Mouse (Mus musculus) embryonic fibroblast, embryonic 13.5 days (primary cell): ENCODE results near the gene Dhx57.

ENCODE experiments used
- CTCF ChIP-seq: IDR thresholded peaks from 2 replicates; pipeline ENCODE4 v1.5.1; 2011; ENCODE audit warnings: mild to moderate bottlenecking, control low read depth, low read length, moderate library complexity, borderline replicate concordance; ENCODE audit not compliant: insufficient read depth
- POLR2A ChIP-seq: IDR thresholded peaks from 2 replicates; pipeline ENCODE4 v1.6.1; 2011; ENCODE audit warnings: low read depth, mild to moderate bottlenecking, control low read depth, low read length, moderate library complexity

DNA sequence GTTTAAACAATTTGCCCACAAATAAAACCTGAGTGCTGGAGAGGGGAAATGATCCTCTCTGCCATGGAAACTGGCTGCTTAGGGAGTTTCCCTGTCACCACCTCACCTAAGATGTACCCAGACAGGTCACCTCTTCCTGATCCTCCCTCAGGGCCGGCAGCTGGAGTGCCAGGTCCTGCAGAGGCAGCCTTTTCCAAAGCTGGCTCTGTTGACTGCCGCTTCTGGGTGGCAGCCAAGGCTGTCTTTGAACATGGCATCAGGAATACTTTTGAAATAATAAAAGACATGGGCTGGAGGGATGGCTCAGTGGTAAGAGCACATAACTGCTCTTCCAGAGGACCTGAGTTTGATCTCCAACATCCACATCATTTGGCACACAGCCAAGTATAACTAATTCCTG lies 60.9 kb downstream of the Dhx57 start:
- TF ChIP-seq CTCF (no peak), POLR2A (no peak)
